Mouse (Mus musculus) c-Kit-positive CD71-positive TER-119-positive erythroid progenitor cells, embryonic 14.5 days (primary cell): ENCODE measurements around the gene Slc12a8.

Experiments
- DNase-seq: peaks from one replicate; pipeline ENCODE4 v3.0.0-alpha.2; 2013; ENCODE audit warnings: low spot score

Gene Slc12a8

GRCm38 (mm10) chr16:33675151-33675847, 158.2 kb downstream of the Slc12a8 start:
- no peak for DNase-seq

DNA sequence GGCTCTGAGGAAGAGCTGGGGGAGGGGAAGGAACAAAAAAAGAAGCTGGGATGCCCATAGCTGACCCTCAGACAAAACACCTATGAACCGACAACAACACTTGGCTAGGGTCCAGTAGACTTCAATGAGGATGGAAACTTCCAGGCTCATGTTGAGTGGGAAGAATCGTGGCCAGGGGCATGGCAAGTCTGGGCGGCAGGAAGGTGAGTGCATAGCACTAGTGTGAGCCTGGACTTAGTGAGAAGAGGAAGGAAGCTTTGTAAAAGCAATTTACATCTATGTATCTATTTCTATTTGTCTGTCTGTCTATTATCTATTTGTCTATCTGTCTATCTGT, 158.7 kb downstream of the Slc12a8 start:
- DNase-seq: no peak

DNA sequence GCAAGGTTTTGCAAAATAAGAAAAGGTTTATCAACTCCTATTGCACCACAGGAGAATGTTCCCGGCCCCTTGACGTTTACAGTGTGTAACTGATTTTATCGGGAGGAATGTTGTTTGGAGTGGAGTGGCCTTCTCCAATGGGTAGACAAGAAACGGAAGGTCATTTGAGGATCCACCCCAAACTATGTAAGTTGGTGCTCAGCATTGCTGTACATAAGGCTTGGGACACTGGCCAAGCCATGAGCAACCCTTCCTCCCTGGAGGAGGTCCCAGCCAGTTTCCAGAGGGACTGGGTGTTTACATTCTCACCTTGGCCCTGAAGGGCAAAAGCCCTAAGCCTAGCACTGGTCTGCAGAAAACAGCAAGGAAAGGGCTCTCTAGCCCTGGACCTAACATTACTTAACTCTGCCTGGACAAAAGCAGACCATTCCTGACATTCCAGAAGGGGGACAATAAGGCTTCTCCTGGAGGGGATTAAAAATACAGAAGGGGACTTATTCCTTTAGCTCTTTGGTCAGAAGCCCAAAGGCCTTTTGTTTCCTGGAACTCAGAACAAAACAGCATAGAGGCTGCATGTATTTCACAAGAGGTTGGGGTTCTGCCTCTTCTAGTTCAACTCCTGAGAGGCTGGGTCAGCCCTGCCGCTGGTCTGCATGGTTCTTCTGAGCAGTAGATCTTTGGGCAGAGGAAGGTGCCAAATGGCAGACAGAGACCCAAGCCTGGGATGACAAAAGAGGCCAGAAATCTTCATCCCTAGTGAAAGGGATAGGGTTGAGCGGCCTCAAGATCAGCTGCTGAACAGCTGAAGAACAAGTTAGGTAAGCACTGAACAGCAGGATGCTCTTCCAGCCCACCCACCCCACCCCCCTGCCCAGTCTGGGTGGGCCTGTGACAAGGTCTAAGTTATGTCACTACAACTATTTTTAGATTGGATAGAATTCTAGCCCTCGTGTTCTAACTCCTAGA, 159.5 kb downstream of the Slc12a8 start:
- DNase-seq: no peak

DNA sequence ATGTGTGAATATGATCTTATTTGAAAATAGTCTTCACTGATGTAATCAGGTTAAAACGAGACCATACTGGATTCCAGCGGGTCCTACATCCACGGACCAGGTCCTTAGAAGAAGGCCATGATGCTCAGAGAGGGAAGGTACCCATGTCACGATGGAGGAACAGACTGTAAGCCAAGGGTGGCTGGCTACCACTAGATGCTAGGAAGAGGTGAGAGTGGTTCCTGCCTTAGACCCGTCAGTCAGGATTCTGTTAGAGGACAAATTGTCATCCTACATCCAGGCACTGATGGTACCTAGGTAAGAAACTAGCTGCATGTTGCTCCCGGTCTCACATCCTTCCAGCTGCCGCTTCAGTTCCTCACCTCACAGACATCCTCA, 160.2 kb downstream of the Slc12a8 start:
- DNase-seq: no peak

GRCm38 (mm10) chr16:33677901-33678300, 160.8 kb downstream of the Slc12a8 start:
- DNase-seq: peak; percentile 6

GRCm38 (mm10) chr16:33680271-33680670, 163.1 kb downstream of the Slc12a8 start:
- no peak for DNase-seq

DNA sequence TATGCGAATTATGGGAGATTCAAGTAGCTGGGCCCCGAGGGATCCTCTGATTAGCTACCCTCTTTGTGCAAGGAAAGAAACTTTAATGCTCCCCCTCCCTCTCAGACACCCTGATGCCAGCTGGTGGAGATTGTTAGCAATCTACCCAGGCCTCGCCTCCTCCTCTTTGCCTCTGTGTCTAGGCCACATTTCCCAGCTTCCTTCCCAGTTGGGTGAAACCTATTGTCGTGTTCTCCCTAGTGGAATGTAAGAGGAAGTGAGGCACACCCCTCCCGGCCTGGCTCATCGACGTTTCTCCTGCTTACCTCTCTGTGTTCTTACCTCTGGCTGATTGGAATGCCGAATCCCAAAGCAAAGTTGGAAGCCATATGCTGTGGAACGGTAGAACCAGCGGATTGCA, 163.7 kb downstream of the Slc12a8 start:
- no peak for DNase-seq

DNA sequence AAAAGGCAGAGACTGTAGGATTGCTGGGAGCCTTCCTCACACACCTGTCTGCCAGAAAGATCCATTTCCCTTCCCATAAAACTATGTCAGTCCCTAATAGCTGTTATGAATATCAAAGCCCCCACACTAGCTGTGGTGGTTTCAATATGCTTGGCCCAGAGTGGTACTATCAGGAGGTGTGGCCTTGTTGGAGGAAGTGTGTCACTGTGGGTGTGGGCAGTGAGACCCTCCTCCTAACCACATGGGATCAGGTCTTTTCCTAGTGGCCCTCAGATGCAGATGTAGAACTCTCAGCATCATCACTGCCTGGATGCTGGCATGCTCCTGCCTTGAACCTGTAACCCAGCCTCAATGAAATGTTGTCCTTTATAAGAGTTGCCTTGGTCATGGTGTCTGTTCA, 164.5 kb downstream of the Slc12a8 start:
- no peak for DNase-seq

DNA sequence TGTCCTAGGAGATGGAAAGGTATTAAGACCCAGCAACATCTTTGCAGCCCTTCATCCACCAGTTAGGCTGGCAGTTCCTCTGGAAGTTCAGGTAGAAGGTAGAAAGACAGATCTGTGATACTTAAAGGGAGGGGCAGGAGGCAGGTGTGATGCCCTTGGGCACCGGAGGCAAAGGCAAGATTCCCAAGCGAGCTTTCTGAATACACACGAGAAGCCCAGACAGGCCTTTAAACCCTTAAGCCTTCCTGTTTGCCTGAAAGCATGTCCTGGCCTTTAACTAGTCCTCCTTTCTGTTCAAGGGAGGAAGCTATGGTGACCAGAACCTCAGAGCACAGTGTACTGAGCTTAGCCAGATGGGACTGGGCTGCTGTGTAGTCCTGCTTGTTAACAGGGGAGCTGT, 165.5 kb downstream of the Slc12a8 start:
- DNase-seq: no peak

DNA sequence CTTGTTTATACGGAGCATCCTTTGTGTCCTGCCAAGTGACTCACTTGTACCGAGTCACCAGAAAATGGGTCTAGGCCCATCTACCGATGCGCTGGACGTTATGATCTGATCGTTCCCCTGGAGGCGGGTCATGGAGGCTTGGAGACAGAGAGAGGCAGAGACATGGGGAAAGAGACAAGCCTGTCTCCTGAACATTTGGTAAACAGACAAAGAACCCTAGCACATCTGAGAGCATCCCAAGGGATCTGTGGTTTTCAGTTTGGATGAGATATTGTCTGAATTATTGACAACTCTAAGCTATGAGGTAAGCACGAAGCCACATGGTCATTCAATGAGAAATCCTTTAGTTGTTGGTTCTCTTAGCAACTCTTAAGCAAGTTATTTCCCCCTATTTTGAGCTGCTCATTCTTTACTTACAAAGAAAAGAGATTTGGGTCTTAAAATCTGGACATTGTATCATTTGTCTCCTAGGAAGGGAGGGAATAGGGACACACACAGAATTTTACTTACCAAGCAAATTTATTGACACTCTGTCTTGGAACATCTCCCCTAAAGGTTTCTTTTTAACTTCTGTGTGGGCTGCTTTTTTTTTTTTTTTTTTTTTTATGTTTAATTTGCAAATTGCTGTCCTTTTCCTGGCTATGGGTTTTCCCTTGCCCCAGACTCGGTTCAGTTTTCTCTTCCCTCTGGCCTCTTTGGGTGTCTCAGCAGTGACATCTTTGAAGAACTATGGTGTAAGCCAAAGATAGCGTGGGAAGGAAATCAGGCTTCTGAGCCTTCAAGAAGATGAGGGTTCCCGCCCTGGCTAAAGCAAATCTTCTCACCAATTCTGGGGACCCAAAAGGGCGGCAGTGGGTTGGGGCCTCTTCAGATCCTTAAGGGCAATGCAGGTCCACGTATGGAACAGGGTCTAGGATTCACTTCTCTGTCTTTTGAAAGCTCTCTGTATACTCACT, 166.4 kb downstream of the Slc12a8 start:
- DNase-seq: peak; percentile 34

DNA sequence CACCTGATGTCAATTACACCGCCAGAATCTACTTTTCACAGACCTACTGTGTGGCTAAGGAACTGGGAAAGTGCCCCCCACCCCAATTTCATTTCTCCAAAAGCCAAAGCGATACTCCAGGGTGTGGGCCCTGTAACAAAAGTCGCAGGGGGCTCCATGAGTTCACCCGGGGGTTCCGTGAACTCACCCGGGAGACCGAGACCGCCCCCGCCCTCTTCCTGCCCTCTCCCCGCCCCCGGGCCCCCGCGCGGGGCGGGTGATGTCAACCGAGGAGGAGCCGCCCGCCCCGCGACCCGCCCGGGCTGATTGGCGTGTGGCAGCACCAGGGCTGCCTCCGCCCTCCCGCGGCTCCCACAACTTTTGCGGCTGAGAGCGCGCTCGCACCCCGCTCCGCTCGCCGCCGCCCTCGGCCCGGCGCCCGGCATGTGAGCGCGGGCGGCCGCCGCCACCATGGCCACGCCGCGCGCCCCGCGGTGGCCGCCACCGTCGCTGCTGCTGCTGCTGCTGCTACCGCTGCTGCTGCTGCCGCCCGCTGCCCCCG, 167.1 kb downstream of the Slc12a8 start, which contains the start of gene Heg1:
Gene Heg1, plus strand, starts transcription at position 209 of the 541 bp plus-strand sequence.
- DNase-seq: peak; percentile 74

- peak; percentile 28 for DNase-seq
Measured at GRCm38 (mm10) chr16:33684703-33685701, 167.9 kb downstream of the Slc12a8 start.

DNA sequence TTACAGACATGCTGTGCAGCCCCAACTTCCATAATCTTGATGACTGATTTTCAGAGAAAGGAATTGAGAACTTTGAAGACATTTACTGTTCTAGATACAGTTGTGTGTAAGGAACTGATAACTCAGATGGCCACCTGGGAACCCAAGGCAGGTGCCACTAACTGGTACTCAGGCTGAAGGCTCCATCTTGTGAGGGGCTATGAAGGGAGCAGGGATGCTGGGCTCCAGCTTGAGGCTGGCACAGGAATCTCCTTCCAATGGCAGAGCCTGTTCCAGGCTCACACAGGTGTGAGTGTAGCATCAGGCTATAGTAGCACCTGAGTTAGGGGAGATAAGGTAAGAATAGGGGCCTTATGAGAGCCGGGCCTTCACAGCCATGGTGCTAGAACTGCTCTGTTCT, 168.9 kb downstream of the Slc12a8 start:
- DNase-seq: peak; percentile 10

DNA sequence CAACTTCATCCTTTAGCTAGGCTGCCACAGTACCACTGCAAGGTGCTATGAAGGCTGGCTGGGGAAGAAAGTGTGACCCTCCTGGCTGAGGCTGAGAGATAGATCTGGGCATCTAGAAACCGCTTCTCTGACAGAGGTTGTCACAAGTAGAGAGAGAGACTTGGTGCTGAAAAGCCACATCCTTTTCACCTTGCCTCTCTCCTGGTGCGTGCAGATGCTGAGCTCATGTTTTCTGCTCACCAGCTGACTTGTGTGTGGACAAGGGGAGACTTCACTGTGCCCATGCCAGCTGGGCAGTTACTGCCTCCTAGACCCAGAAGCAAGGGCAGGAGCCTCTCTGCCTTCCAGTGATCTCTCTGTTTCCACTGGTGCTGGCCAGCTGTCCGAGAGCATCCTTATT, 170.6 kb downstream of the Slc12a8 start:
- DNase-seq: no peak

DNA sequence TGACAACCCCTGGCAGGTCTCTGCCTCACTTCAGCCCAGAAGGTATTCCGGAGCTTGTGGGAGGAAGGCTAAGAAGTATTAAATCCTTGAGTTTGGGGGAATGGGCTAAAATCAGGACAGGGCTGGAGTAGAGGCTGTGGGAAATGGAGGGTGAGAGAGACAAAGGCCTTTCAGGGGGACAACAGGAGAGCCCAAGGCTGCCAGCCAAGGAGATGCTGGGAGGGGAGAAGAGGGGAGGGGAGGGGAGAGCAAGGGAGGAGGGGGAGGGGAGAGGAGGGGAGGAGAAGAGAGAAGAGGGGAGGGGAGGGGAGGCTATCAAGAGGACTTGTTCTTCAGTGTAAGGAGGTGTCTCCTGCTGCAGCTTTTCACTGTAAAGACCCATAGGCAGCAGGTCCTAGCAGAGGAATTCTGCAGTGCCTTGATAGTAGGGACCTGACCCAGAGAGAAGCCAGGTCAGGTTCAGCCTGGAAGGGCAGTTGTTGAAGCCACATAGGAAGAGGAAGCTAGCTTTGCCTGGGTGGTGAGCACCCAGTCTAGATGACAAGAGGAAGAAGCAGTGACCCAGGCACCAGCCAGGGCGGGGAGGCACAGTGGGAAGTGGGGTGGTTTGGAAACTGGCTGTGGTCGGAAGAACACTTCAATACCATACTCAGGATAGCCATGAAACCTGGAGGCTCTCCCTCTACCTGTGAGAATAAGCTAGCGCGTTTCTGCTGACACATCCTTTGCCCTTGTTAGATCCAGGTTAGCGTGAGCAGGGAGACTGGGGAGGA, 174.0 kb downstream of the Slc12a8 start:
- no peak for DNase-seq

DNA sequence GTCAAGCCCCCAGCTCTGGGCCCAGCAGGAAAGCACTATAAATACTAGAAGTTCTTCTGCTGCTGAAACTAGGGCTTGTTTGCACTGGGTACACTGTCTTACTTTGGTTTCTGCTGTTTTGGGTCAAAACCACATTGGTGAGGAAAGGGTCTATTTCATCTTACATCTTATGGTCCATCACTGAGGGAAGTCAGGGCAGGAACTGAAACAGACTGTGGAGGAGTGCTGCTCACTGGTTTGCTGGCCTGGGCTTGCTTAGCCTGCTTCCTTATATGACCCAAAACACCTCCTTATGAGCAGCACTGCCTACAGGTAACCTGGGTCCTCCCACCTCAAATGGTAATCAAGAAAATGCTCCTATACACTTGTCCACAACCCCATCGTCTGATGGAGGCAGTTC, 176.4 kb downstream of the Slc12a8 start:
- no peak for DNase-seq

GRCm38 (mm10) chr16:33696811-33697575, 179.9 kb downstream of the Slc12a8 start:
- DNase-seq: no peak

DNA sequence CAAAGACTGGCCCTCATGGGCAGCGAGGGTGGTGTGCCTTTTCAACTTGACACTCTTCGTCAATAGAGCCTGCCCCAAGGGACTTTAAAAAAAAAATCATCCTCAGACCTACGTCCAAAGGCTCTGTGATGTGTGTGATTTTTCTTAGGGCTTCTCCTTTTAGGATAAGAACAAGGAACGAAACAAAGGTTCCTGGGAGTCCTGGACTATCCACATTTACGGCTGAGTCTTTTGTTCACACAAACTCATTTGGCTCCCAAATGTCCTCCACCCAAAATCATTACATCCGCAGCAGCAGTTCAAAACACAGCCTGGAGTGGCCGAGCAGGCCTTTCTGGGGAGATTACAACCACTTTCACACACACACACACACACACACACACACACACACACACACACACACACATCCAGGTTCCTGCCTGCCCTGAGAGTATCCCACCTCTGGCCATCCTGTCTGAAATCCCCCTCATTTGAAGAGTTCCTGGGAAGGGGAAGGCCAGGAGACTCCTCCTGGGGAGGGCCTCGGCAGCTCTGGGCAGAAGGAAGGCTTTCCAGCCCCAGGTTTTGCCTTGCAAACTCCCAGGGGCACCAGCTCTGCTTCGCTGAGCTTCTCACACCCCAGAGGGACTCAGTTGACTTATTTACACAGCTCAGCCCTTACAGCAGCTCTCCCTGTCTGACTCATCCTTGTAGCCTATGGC, 180.6 kb downstream of the Slc12a8 start:
- DNase-seq: no peak
